Mouse (Mus musculus) midbrain, embryonic 16.5 days (tissue): ENCODE data around the gene Bmpr1a. TPM values are rescaled to one million over a fixed set of nuclear protein-coding genes. Genes with fewer than 3 reads are reported as not detected.

Experiments used
- ATAC-seq: fragments of 200-750 bp; cut with Nextera tagmentation; 2 replicates; pipeline ENCODE4 v1.8.0; 2017; ENCODE audit warnings: moderate TSS enrichment
- H3K27ac ChIP-seq: fragments of 300-500 bp; sonication (generic); 2 replicates; pipeline ENCODE4 v1.5.1; 2014; ENCODE audit warnings: mild to moderate bottlenecking, low read length, mixed read lengths
- H3K27me3 ChIP-seq: fragments of 300-500 bp; sonication (generic); 2 replicates; pipeline ENCODE4 v1.6.1; 2014; ENCODE audit warnings: low read depth, low read length, mixed read lengths; ENCODE audit not compliant: control insufficient read depth, insufficient read depth
- H3K36me3 ChIP-seq: fragments of 300-500 bp; sonication (generic); 2 replicates; pipeline ENCODE4 v1.6.1; 2014; ENCODE audit warnings: mild to moderate bottlenecking, low read length, moderate library complexity, mixed read lengths; ENCODE audit not compliant: control insufficient read depth, insufficient read depth
- H3K4me1 ChIP-seq: fragments of 300-500 bp; sonication (generic); 2 replicates; pipeline ENCODE4 v1.6.1; 2014; ENCODE audit warnings: mild to moderate bottlenecking, low read length, mixed read lengths; ENCODE audit not compliant: control insufficient read depth, insufficient read depth
- H3K4me2 ChIP-seq: fragments of 300-500 bp; sonication (generic); 2 replicates; pipeline ENCODE4 v1.6.1; 2014; ENCODE audit warnings: mild to moderate bottlenecking, low read length, mixed read lengths
- H3K4me3 ChIP-seq: fragments of 300-500 bp; sonication (generic); 2 replicates; pipeline ENCODE4 v1.5.1; 2014; ENCODE audit warnings: low read depth, mild to moderate bottlenecking, low read length, moderate library complexity, mixed read lengths
- H3K9ac ChIP-seq: fragments of 300-500 bp; sonication (generic); 2 replicates; pipeline ENCODE4 v1.6.1; 2014; ENCODE audit warnings: low read depth, low read length, mixed read lengths
- H3K9me3 ChIP-seq: fragments of 300-500 bp; sonication (generic); replicated peaks from 2 replicates; pipeline ENCODE4 v1.6.1; 2014; ENCODE audit warnings: mild to moderate bottlenecking, low read length, mixed read lengths; ENCODE audit not compliant: control insufficient read depth, poor library complexity, severe bottlenecking
- WGBS: fragments of 180-500 bp; shearing (Covaris S2); extraction: QIAGEN DNeasy Blood & Tissue Kit; methylation state at CpG from one replicate; pipeline ENCODE4 v1.1.7; 2014; 5-methylcytosine and 5-hydroxymethylcytosine counted together
- polyA plus RNA-seq: library from polyadenylated mRNA; unstranded; fragments of >200 nt; fragmentation: Nextera tagmentation; extraction: Ambion mirVana; gene quantifications from 2 replicates; pipeline ENCODE4 v1.2.1, GENCODE M21; 2015

Gene Bmpr1a
- polyA plus RNA-seq, 1 experiment from 2014 or later, result 15.4 TPM

- peaks cover 13% of the 10 kb centered on the region for H3K4me1 ChIP-seq
- WGBS, result 38% methylated on average over 8 of the region's 8 CpGs
- H3K9ac ChIP-seq, result no peak overlapping the region
- no peak overlapping the region for H3K27ac ChIP-seq
- ATAC-seq, result no peak
- H3K4me3 ChIP-seq, result no peak overlapping the region
- H3K36me3 ChIP-seq, result no peaks in the 10 kb centered on the region
- no peaks in the 10 kb centered on the region for H3K27me3 ChIP-seq
- no peaks in the 10 kb centered on the region for H3K9me3 ChIP-seq
- no peak overlapping the region for H3K4me2 ChIP-seq
These were observed 17.0 kb downstream of the Bmpr1a start for GRCm38 (mm10) chr14:34486169-34486568.

- Histone ChIP-seq H3K4me2 (no peak overlapping the region), H3K4me1 (peaks cover 8% of the 10 kb centered on the region), H3K36me3 (no peaks in the 10 kb centered on the region), H3K9me3 (no peaks in the 10 kb centered on the region), H3K27me3 (no peaks in the 10 kb centered on the region), H3K9ac (no peak overlapping the region), H3K4me3 (no peak overlapping the region), H3K27ac (0 out of 2 replicates have a peak overlapping the region, but pooled peaks have one; percentile 13)
- WGBS, result 48% methylated on average over 6 of the region's 6 CpGs
- peak; percentile 58 for ATAC-seq
These were observed 19.4 kb downstream of the Bmpr1a start for GRCm38 (mm10) chr14:34483469-34484341.

- no peak for ATAC-seq
- Histone ChIP-seq H3K4me1 (no peaks in the 10 kb centered on the region), H3K9ac (no peak overlapping the region), H3K9me3 (no peaks in the 10 kb centered on the region), H3K27me3 (no peaks in the 10 kb centered on the region), H3K4me3 (no peak overlapping the region), H3K27ac (no peak overlapping the region), H3K36me3 (no peaks in the 10 kb centered on the region), H3K4me2 (no peak overlapping the region)
These were observed 31.6 kb downstream of the Bmpr1a start for GRCm38 (mm10) chr14:34471591-34471990.

GRCm38 (mm10) chr14:34466291-34466690, 36.9 kb downstream of the Bmpr1a start:
- Histone ChIP-seq H3K36me3 (no peaks in the 10 kb centered on the region), H3K27me3 (no peaks in the 10 kb centered on the region), H3K4me2 (no peak overlapping the region), H3K27ac (no peak overlapping the region), H3K9ac (no peak overlapping the region), H3K4me1 (no peaks in the 10 kb centered on the region), H3K9me3 (no peaks in the 10 kb centered on the region), H3K4me3 (no peak overlapping the region)
- WGBS, result 65% methylated on average over 3 of the region's 3 CpGs
- no peak for ATAC-seq

DNA sequence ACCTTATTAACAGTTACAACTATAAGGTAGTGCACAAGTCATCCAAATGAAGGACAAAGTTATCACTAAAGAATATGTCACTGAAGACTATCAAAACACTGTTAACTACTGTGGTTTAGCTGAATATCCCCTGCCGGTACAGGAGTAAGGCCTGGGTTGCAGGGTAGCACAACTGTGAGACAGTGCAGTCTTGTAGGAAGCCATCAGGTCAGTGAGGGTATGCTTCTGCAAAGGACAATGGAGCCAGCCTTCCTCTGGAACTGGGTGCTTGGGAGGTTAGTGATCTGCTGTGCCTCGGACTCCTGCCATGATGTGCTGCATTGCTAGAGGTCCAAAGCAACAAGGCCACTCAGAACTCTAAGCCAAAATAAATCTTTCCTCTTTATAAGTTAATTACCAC, 43.8 kb downstream of the Bmpr1a start:
- peak; percentile 55; the same call in 1 of the 2 replicates for ATAC-seq
- Histone ChIP-seq H3K4me1 (peaks cover under 1% of the 10 kb centered on the region; the same call in 1 of the 2 replicates), H3K27ac (no peak overlapping the region), H3K36me3 (no peaks in the 10 kb centered on the region), H3K4me2 (no peak overlapping the region), H3K4me3 (no peak overlapping the region), H3K9me3 (no peaks in the 10 kb centered on the region), H3K27me3 (no peaks in the 10 kb centered on the region), H3K9ac (no peak overlapping the region)
- WGBS, result 86% methylated on average over 2 of the region's 2 CpGs

GRCm38 (mm10) chr14:34458880-34459279, 44.3 kb downstream of the Bmpr1a start:
- no peak overlapping the region for H3K27ac ChIP-seq
- H3K36me3 ChIP-seq, result no peaks in the 10 kb centered on the region
- no peaks in the 10 kb centered on the region for H3K27me3 ChIP-seq
- H3K4me2 ChIP-seq, result no peak overlapping the region
- peaks cover 5% of the 10 kb centered on the region for H3K4me1 ChIP-seq
- no peaks in the 10 kb centered on the region for H3K9me3 ChIP-seq
- H3K9ac ChIP-seq, result no peak overlapping the region
- ATAC-seq, result peak; percentile 62; the same call in 1 of the 2 replicates
- 88% methylated on average over 1 of the region's 1 CpGs for WGBS
- H3K4me3 ChIP-seq, result no peak overlapping the region

GRCm38 (mm10) chr14:34454282-34454681, 48.9 kb downstream of the Bmpr1a start:
- Histone ChIP-seq H3K27me3 (no peaks in the 10 kb centered on the region), H3K36me3 (no peaks in the 10 kb centered on the region), H3K4me1 (peaks cover 12% of the 10 kb centered on the region), H3K9ac (no peak overlapping the region), H3K9me3 (no peaks in the 10 kb centered on the region), H3K4me2 (no peak overlapping the region), H3K27ac (peak overlapping the region; percentile 78), H3K4me3 (no peak overlapping the region)
- 43% methylated on average over 3 of the region's 3 CpGs for WGBS
- ATAC-seq, result no peak

DNA sequence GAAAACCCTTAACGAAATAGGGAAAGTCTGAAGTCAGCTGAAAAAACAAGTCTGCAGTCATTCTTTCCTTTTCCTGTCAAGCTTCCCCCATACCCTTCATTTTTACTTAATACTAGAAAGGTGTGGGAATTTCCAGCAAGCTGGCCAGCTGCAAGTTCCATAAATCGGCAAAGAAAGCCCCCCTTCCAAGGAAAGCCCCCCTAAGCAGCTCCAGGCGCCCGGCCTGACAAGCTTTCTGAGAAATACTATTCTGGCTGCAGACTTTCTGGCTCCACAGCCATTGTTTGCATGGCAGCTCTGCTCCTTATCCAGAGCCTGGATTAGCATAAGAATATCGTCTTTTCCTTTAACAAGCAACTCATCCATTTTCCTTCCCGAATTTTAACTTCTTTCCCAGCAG, 49.5 kb downstream of the Bmpr1a start:
- no peak overlapping the region for H3K9ac ChIP-seq
- ATAC-seq, result peak; percentile 60; the same call in 1 of the 2 replicates
- H3K9me3 ChIP-seq, result no peaks in the 10 kb centered on the region
- H3K4me3 ChIP-seq, result no peak overlapping the region
- H3K27ac ChIP-seq, result peak overlapping the region; percentile 78
- no peaks in the 10 kb centered on the region for H3K36me3 ChIP-seq
- 7% methylated on average over 6 of the region's 6 CpGs for WGBS
- H3K4me2 ChIP-seq, result peak overlapping the region; percentile 39; the same call in 1 of the 2 replicates
- no peaks in the 10 kb centered on the region for H3K27me3 ChIP-seq
- peaks cover 12% of the 10 kb centered on the region for H3K4me1 ChIP-seq

DNA sequence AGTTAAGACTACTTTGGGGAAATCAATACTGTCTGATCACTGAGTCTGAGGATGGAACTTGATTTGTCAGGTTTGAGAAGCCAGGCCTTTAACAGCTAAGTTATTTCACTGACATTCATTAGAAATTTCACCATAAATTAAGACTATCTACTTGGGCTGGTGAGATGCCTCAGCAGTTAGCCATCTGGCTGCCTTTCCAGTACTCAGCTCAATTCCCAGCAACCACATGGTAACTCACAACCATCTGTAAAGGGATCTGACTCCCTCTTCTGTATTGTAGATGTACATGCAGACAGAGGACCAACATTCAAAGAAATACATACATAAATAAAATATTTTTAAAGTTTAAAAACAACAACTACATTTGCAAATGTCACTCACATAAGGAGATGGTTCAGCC, 51.3 kb downstream of the Bmpr1a start:
- Histone ChIP-seq H3K4me1 (peaks cover 12% of the 10 kb centered on the region), H3K27ac (no peak overlapping the region), H3K27me3 (no peaks in the 10 kb centered on the region), H3K9ac (no peak overlapping the region), H3K4me3 (no peak overlapping the region), H3K4me2 (no peak overlapping the region), H3K9me3 (no peaks in the 10 kb centered on the region), H3K36me3 (no peaks in the 10 kb centered on the region)
- ATAC-seq, result no peak
